Mouse (Mus musculus) myocyte (in vitro differentiated cells): ENCODE measurements around the gene Crp.

Source experiments
- CEBPB ChIP-seq: IDR thresholded peaks from 2 replicates; pipeline ENCODE4 v1.6.1; 2011; ENCODE audit warnings: mild to moderate bottlenecking, moderate library complexity; ENCODE audit not compliant: poor library complexity, insufficient read depth, severe bottlenecking
- MAX ChIP-seq: IDR thresholded peaks from one replicate; pipeline ENCODE4 v1.6.1; 2011; ENCODE audit warnings: low read depth, mild to moderate bottlenecking, control low read depth
- MYOG ChIP-seq, 3 experiments: IDR thresholded peaks; one replicate each; pipeline ENCODE4 v1.6.1; 2011; ENCODE audit warnings: control low read depth in 2 of 3, low read depth in 2 of 3, mild to moderate bottlenecking in 2 of 3; ENCODE audit not compliant: insufficient read length in 2 of 3, control insufficient read depth in 1 of 3, insufficient read depth in 1 of 3
- POLR2A ChIP-seq: IDR thresholded peaks from one replicate; pipeline ENCODE4 v1.6.1; 2011; ENCODE audit warnings: low read depth, mild to moderate bottlenecking, control low read depth, moderate library complexity; ENCODE audit not compliant: insufficient read length
- POLR2AphosphoS2 ChIP-seq: IDR thresholded peaks from one replicate; pipeline ENCODE4 v1.6.1; 2011; ENCODE audit warnings: low read depth, control low read depth; ENCODE audit not compliant: insufficient read length

GRCm38 (mm10) chr1:172683551-172683950 lies 14.3 kb upstream of the Crp start:
- TF ChIP-seq POLR2A (no peak), MYOG (IDR thresholded peaks at IDR 0.05; ENCODE audit: control insufficient read depth in 1 of 3, insufficient read depth in 1 of 3, insufficient read length in 2 of 3, low read depth in 2 of 3) (no peak), MAX (no peak), POLR2AphosphoS2 (no peak), CEBPB (no peak)
